Mouse (Mus musculus) intestine, embryonic 14.5 days (tissue): Measurements from ENCODE around the gene Gm17364. TPM values are rescaled to one million over a fixed set of nuclear protein-coding genes. Genes with fewer than 3 reads are reported as not detected.
"Not testable (repeated sequence)": the region's sequence is repeated elsewhere in the genome, so short reads cannot be mapped to it uniquely, and the experiment has no call there.

Experiments used
- ATAC-seq: fragments of 200-750 bp; cut with Nextera tagmentation; replicated peaks from 2 replicates; pipeline ENCODE4 v1.8.0; 2017; ENCODE audit warnings: low read depth, moderate number of reproducible peaks, moderate TSS enrichment, moderate library complexity; ENCODE audit not compliant: low FRiP score, low TSS enrichment
- DNase-seq: peaks from one replicate; pipeline ENCODE4 v3.0.0-alpha.2; 2018; ENCODE audit warnings: low spot score
- H3K27ac ChIP-seq: fragments of 300-500 bp; sonication (generic); 2 replicates; pipeline ENCODE4 v1.5.1; 2014; ENCODE audit warnings: low read depth, mild to moderate bottlenecking, control low read depth
- H3K27me3 ChIP-seq: fragments of 300-500 bp; sonication (generic); replicated peaks from 2 replicates; pipeline ENCODE4 v1.6.1; 2014; ENCODE audit warnings: low read length, control low read depth; ENCODE audit not compliant: control insufficient read depth, insufficient read depth
- H3K36me3 ChIP-seq: fragments of 300-500 bp; sonication (generic); 2 replicates; pipeline ENCODE4 v1.6.1; 2014; ENCODE audit warnings: low read length, control low read depth; ENCODE audit not compliant: control insufficient read depth, insufficient read depth
- H3K4me1 ChIP-seq: fragments of 300-500 bp; sonication (generic); replicated peaks from 2 replicates; pipeline ENCODE4 v1.6.1; 2014; ENCODE audit warnings: low read length, control low read depth, mixed read lengths; ENCODE audit not compliant: control insufficient read depth, insufficient read depth
- H3K4me2 ChIP-seq: fragments of 300-500 bp; sonication (generic); 2 replicates; pipeline ENCODE4 v1.6.1; 2014; ENCODE audit warnings: low read length
- H3K4me3 ChIP-seq: fragments of 300-500 bp; sonication (generic); 2 replicates; pipeline ENCODE4 v1.5.1; 2014; ENCODE audit warnings: low read depth, low read length, control low read depth, mixed read lengths
- H3K9ac ChIP-seq: fragments of 300-500 bp; sonication (generic); 2 replicates; pipeline ENCODE4 v1.6.1; 2014; ENCODE audit warnings: mild to moderate bottlenecking, low read length
- H3K9me3 ChIP-seq: fragments of 300-500 bp; sonication (generic); 2 replicates; pipeline ENCODE4 v1.6.1; 2016; ENCODE audit warnings: low read length, control low read depth; ENCODE audit not compliant: control insufficient read depth
- WGBS: fragments of 180-500 bp; shearing (Covaris S2); extraction: QIAGEN DNeasy Blood & Tissue Kit; methylation state at CpG from one replicate; pipeline ENCODE4 v1.1.7; 2014; 5-methylcytosine and 5-hydroxymethylcytosine counted together
- polyA plus RNA-seq: library from polyadenylated mRNA; unstranded; fragments of >200 nt; fragmentation: Nextera tagmentation; extraction: Ambion mirVana; gene quantifications from 2 replicates; pipeline ENCODE4 v1.2.1, GENCODE M21; 2014

Gene Gm17364
- polyA plus RNA-seq, 1 experiment from 2014 or later = not detected

GRCm38 (mm10) chr13:41263304-41264006, 10.3 kb downstream of the Gm17364 start:
- H3K4me1 ChIP-seq = no peaks in the 10 kb centered on the region; the same call in 1 of the 2 replicates
- no peak overlapping the region for H3K4me3 ChIP-seq
- no peak for ATAC-seq
- 68% methylated on average over 5 of the region's 5 CpGs for WGBS
- H3K9me3 ChIP-seq = no peaks in the 10 kb centered on the region; the same call in 1 of the 2 replicates
- no peak overlapping the region for H3K9ac ChIP-seq
- no peak overlapping the region for H3K27ac ChIP-seq
- DNase-seq = no peak
- no peaks in the 10 kb centered on the region for H3K36me3 ChIP-seq
- H3K4me2 ChIP-seq = no peak overlapping the region
- no peaks in the 10 kb centered on the region for H3K27me3 ChIP-seq

DNA sequence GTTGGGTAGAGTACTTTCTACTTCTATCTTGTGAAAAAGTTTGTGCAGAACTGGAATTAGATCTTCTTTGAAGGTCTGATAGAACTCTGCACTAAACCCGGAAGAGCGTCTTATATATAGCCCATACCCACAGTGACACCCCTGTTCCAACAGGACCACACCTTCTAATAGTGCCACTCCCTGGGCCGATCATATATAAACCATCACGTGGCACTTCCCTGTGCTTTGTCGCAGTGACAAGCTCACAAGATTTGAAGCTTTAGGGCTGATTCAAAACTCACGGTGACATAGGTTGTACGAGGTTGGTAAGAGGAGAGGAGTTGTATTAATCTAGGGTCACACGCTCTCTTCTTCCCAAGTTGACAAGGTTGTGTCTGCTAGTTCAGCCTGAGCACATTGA, 12.2 kb downstream of the Gm17364 start:
- not testable (repeated sequence) for H3K9me3 ChIP-seq, H3K4me2 ChIP-seq, H3K9ac ChIP-seq, H3K27ac ChIP-seq, H3K4me3 ChIP-seq, H3K4me1 ChIP-seq, H3K27me3 ChIP-seq, H3K36me3 ChIP-seq, DNase-seq, ATAC-seq
- WGBS = 87% methylated on average over 8 of the region's 8 CpGs

- ATAC-seq = no peak
Measured at GRCm38 (mm10) chr13:41257851-41258250, 15.9 kb downstream of the Gm17364 start.

GRCm38 (mm10) chr13:41256962-41257361, 16.8 kb downstream of the Gm17364 start:
- 88% methylated on average over 3 of the region's 3 CpGs for WGBS
- no peak overlapping the region for H3K4me2 ChIP-seq
- no peak overlapping the region for H3K27ac ChIP-seq
- H3K4me3 ChIP-seq = no peak overlapping the region
- H3K9ac ChIP-seq = no peak overlapping the region
- no peaks in the 10 kb centered on the region for H3K27me3 ChIP-seq
- no peaks in the 10 kb centered on the region for H3K36me3 ChIP-seq
- no peak for ATAC-seq
- H3K4me1 ChIP-seq = no peaks in the 10 kb centered on the region
- no peaks in the 10 kb centered on the region for H3K9me3 ChIP-seq
- DNase-seq = no peak

More at GRCm38 (mm10) chr13:41257851-41258250, 15.9 kb downstream of the Gm17364 start:
- DNase-seq = no peak
- Histone ChIP-seq H3K4me3 (no peak overlapping the region), H3K9me3 (no peaks in the 10 kb centered on the region), H3K27ac (no peak overlapping the region), H3K4me2 (no peak overlapping the region), H3K9ac (no peak overlapping the region), H3K27me3 (no peaks in the 10 kb centered on the region), H3K4me1 (no peaks in the 10 kb centered on the region), H3K36me3 (no peaks in the 10 kb centered on the region)
- WGBS = 82% methylated on average over 4 of the region's 4 CpGs

GRCm38 (mm10) chr13:41256126-41256525, 17.7 kb downstream of the Gm17364 start:
- DNase-seq = no peak
- no peak overlapping the region for H3K4me3 ChIP-seq
- no peak overlapping the region for H3K9ac ChIP-seq
- H3K4me2 ChIP-seq = no peak overlapping the region
- H3K36me3 ChIP-seq = no peaks in the 10 kb centered on the region
- 0 out of 2 replicates have a peak, but pooled peaks cover under 1% of the 10 kb centered on the region for H3K4me1 ChIP-seq
- no peak overlapping the region for H3K27ac ChIP-seq
- WGBS = 88% methylated on average over 5 of the region's 5 CpGs
- no peak for ATAC-seq
- H3K9me3 ChIP-seq = no peaks in the 10 kb centered on the region
- H3K27me3 ChIP-seq = no peaks in the 10 kb centered on the region

- 94% methylated on average over 7 of the region's 7 CpGs for WGBS
- H3K27me3 ChIP-seq = no peaks in the 10 kb centered on the region
Measured at GRCm38 (mm10) chr13:41252736-41253135, 21.0 kb downstream of the Gm17364 start.

DNA sequence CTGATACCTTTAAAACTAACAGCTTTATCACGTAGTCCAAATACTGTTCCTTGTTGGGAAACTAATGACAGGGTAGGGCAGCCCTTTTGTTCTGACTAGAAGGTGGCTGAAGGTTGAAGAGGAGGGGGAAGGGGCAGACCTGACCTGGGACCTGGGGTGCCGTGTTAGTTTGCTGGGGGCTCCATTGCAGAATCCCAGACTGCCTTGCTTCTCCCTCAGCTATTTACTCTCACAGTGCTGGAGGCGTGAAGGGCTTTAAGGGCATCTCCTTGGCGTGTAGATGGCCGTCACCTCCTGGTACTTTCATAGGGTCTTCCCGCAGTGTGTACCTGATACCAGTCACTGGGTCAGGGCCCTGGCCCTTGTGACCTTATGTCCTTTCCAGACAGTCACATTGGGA, 21.6 kb downstream of the Gm17364 start:
- DNase-seq (no peak), ATAC-seq (no peak)
- Histone ChIP-seq H3K4me1 (peaks cover 11% of the 10 kb centered on the region; the same call in 1 of the 2 replicates), H3K27ac (0 out of 2 replicates have a peak overlapping the region, but pooled peaks have one; percentile 18), H3K4me2 (no peak overlapping the region), H3K4me3 (no peak overlapping the region), H3K27me3 (no peaks in the 10 kb centered on the region), H3K36me3 (no peaks in the 10 kb centered on the region), H3K9ac (no peak overlapping the region), H3K9me3 (no peaks in the 10 kb centered on the region)
- whole genome bisulfite sequencing = 70% methylated on average over 6 of the region's 6 CpGs

More at GRCm38 (mm10) chr13:41252736-41253135, 21.0 kb downstream of the Gm17364 start:
- no peak for ATAC-seq
- Histone ChIP-seq H3K4me1 (peaks cover 11% of the 10 kb centered on the region; the same call in 1 of the 2 replicates), H3K9ac (no peak overlapping the region), H3K27ac (no peak overlapping the region), H3K4me2 (no peak overlapping the region), H3K4me3 (no peak overlapping the region), H3K9me3 (no peaks in the 10 kb centered on the region), H3K36me3 (no peaks in the 10 kb centered on the region)
- no peak for DNase-seq

- no peak overlapping the region for H3K9ac ChIP-seq
- no peak overlapping the region for H3K4me2 ChIP-seq
- ATAC-seq = no peak
- H3K27ac ChIP-seq = 0 out of 2 replicates have a peak overlapping the region, but pooled peaks have one; percentile 18
- WGBS = 34% methylated on average over 5 of the region's 5 CpGs
- DNase-seq = no peak
- H3K9me3 ChIP-seq = no peaks in the 10 kb centered on the region
- no peaks in the 10 kb centered on the region for H3K27me3 ChIP-seq
- peaks cover 11% of the 10 kb centered on the region; the same call in 1 of the 2 replicates for H3K4me1 ChIP-seq
- H3K36me3 ChIP-seq = no peaks in the 10 kb centered on the region
- H3K4me3 ChIP-seq = no peak overlapping the region
Measured at GRCm38 (mm10) chr13:41251667-41252066, 22.1 kb downstream of the Gm17364 start.

GRCm38 (mm10) chr13:41251232-41251631, 22.5 kb downstream of the Gm17364 start:
- H3K27ac ChIP-seq, DNase-seq, H3K4me3 ChIP-seq, H3K36me3 ChIP-seq, H3K9ac ChIP-seq, ATAC-seq, H3K9me3 ChIP-seq, H3K27me3 ChIP-seq: not testable (repeated sequence)
- peaks cover 11% of the 10 kb centered on the region; the same call in 1 of the 2 replicates for H3K4me1 ChIP-seq
- H3K4me2 ChIP-seq = peak overlapping the region; percentile 74
- WGBS = 89% methylated on average over 5 of the region's 5 CpGs
